Mouse (Mus musculus) heart, postnatal 10 days (tissue): ENCODE results near the gene Ero1l. TPM values are rescaled to one million over a fixed set of nuclear protein-coding genes. Genes with fewer than 3 reads are reported as not detected.

Experiments used
- DNase-seq, 2 experiments: peaks; one replicate each; pipeline ENCODE4 v3.0.0; 2021
- intact Hi-C: fragments of 180-260 bp; cut with DNase I; formaldehyde crosslinking; loops from one replicate; pipeline ENCODE4 v1.15.1; 2025
- total RNA-seq, 2 experiments: library from RNA; stranded (reverse); gene quantifications; 2 replicates each; pipeline ENCODE4 v1.2.3; 2021

Gene Ero1l
- total RNA-seq, 2 experiments from 2014 or later, result 24.9 to 26.8 TPM

DNA sequence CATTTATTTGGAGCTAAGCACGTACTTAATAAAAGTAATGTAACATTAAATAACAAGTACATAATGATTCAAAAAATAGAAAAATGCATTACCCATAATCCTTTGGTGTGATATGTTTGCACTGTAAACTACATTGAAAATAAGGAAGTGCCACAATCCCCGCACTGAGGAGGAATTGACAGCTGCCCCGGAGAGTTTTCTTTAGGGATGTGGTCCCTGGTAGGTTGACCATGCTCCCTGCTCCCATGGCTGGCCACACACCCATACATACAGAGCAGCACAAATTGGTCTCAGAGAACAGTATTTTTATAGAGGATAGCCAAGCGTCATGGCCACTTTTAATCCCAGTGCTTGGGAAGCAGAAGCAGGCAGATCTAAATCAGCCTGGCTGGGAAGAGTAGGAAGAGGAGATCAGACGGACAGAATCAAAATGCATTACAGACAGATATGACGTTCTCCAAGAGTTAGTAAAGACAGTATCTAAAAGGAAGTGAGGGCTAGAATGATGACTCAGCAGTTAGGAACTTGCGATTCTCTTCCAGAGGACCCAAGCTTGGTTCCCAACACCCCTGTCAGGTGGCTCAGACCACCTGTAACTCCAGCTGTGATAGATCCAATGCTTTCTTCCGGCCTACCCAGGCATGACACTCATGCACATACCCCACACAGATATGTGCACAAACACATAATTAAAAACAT is 10.8 kb downstream of the Ero1l start:
- no peak for DNase-seq

DNA sequence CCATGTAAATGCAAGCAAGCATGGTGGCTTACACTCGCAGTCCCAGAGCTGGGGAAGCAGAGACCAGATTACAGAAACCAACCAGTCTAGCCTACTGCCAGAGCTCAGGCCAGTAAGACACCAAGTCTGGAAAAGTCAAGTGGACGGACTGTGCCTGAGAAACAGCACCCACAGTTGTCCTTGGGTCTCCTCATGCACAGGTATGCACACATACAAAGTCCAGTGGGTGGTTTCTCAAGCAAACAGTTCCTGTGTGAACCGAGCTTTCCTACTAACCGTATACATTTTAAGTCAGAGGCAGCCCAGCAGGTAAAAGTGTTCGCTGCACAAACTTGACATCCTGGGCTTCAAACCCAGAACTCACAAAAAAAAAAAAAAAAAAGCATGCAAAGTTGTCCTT is 12.7 kb downstream of the Ero1l start:
- no peak for DNase-seq
- intact Hi-C loops, result no loop called here

More for the DNA sequence above, 10.8 kb downstream of the Ero1l start:
- intact Hi-C loops, result no loop called here

DNA sequence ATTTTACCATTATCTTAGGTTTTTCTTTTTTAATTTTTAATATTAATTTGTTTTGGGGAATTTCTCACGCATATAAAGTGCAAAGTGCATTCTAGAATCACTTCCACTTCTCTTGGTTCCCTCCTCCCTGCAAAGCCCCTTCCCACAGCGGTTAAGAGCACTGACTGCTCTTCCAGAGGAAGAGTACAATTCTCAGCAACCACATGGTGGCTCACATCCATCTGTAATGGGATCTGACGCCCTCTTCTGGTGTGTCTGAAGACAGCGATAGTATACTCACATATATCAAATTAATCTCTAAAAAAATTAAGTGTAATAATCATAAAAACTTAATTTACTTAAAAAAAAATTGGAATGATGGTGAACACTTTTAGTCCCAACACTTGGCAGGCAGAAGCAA is 14.2 kb downstream of the Ero1l start:
- intact Hi-C loops, result loop anchor here (5.0 kb wide), 1 partner anchor 82 kb away; the partner anchor contains the start of gene Txndc16
- DNase-seq, result no peak

DNA sequence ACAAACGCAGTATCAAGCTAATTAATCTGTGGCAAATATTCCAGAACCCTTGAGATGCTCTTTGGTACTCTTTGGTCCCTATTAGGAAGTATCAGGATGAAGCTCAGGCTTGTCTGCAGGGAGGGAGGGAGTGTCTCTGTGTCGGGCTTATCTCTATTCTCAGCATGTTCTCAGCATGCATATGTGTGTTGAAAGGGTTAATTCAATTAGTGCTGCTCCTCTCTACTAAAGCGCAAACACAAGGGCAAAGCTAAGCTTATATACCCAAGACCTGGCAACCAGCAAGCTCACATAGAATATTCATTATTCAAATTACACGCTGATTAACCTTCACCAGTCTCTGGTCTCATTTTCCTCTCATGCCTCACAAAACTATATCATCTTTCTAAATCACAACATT is 14.6 kb downstream of the Ero1l start:
- intact Hi-C loops, result loop anchor here (5.0 kb wide), 1 partner anchor 82 kb away; the partner anchor contains the start of gene Txndc16
- DNase-seq, result no peak

DNA sequence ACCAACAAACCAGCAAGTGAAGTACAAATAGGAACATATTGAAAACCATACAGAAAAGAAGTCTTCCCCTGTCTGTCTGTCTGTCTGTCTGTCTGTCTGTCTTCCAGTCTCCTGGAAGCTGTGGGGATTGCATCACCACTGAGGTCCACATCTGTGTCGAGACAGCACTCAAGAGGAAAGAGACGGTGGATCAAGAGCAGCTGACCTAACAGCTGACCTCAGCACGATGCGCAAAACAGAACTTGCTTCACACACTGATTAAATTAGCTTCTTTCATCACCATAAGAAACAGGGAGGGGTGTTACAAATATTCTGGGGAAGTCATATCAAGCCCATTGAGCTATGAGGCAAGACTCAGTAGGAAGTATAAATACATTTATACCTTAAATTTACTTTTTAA is 27.0 kb downstream of the Ero1l start:
- intact Hi-C loops, result no loop called here
- no peak for DNase-seq

DNA sequence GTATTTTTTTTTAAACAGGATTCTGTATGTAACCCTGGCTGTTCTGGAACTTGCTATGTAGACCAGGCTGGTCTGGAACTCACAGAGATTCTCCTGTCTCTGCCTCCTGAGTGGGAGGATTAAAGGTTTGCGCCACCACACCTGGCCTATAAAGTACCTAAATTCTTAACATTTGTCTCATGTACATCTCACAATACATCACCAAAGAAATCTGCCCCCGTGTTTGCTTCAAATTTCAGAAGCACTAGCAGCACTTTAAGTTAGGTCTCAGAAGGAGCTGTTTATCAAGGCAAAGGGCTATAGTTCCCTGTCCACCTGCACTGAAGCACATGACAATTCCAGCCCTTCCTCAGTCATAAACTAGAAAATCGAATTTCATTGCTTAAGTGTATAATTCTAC is 36.5 kb downstream of the Ero1l start:
- intact Hi-C loops, result no loop called here
- no peak for DNase-seq

DNA sequence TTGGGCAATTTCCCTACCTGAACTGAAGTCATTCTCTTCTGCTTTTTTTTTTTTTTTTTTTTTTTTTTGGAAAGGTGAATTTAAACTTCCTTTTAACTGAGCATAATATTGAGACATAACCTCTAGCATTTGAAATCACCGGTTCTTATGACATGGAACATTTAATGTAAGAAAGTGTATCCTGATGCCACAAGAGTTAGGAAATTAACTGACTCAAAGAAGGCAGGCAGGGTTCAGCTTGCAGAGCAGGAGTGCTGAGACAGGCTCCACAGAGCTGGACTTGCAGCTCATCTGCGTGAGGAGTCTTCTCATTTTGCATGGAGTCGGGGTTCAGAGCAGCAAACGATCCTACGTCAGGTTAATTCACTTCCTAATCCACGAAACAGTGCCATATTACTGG is 42.8 kb downstream of the Ero1l start:
- intact Hi-C loops, result no loop called here
- DNase-seq, result no peak

DNA sequence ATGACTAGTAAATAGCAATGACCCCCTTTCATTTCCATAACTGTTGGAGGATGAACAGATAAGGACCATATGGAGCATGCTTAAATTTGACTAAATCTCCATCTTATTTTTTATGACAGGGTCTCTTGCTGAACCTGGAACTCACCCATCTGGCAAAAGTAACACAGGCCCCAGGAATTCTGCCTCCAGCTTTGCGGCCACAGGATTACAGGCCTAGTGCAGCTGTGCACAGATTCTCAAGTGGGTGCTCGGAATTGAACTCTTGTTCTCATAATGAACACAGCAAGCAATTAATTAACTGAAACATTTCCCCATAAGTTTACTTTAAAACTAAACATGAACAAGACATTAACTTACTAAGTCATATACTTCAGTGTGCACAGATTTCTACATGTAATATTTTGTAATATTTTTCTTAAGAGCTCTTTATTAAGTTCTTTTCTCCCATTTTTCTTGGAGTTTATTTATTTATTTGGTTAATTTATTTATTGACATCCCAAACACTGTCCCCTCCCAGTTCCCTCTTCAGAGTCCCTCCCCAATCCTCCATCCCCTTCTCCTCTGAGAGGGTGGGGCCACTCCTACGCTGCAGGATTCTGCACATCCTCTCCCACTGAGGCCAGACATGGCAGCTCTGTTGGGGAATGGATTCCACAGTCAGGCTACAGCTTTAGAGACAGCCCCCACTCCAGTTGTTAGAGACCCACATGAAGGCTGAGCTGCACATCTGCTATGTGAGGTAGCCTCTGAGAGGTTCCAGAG is 54.6 kb downstream of the Ero1l start:
- no peak for DNase-seq
- intact Hi-C loops, result no loop called here

DNA sequence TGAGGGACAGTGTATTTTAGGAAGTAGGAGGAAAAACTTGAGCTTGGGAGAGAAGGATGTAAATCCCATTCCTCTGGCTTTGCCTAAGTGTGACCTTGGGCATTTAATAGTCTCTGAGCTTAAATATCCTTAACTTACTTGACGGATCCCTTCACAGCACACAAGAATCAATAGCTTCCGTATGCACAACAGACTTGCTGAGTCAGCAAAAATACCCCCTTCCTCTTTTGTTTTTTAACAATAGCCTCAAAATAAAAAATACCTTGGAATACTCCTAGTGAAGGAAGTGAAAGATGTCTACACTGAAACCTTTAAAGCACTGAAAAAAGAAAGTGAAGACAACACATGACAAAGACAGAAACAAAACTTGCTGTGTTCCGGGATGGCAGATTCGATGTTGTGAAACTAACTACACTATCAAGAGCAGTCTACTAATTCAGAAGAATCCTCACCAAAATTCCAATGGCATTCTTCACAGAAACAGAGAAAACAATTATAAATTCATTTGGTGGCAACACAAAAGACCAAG is 67.0 kb downstream of the Ero1l start:
- intact Hi-C loops, result no loop called here
- no peak for DNase-seq

DNA sequence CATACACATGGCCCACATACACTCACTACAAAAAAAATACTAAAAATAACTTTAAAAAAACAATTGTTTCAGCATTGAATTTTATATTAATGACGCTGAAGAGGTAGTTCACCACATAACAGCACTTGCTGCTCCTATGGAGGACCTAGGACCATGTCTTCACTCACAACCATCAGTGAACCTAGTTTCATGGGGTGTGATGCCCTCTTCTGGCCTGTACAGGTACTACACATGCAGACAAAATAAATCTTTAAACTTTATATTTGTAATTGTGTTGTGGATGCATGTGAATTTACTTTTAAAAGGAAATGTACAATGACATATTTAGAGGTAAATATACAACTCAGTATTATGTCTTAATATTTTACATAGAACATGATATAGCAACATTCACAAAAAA is 77.0 kb downstream of the Ero1l start:
- DNase-seq, result no peak
- intact Hi-C loops, result no loop called here

DNA sequence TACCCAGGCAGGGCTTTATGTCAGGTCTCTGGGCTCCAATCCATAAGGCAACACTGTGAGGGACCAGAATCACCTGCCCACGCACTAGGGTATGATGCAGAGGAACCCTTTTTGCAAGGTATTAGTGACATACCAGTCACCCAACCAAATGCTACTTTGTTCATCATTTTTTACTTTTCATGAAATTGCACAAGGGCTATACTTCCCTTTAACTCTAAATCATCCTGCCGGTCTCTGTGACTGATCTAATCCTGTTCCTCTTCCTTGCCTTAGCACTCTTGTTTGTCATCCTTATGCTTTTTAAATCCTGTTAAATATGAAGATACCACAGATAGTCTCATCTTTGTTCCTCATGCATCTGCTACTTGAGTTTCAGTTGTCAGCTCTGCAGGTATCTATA is 79.5 kb downstream of the Ero1l start:
- intact Hi-C loops, result no loop called here
- no peak for DNase-seq

Other genes with a start within 250 kb of the Ero1l start
- gene Gpr137c, start 99.1 kb downstream of the Ero1l start, total RNA-seq, result 1 to 10 TPM; 2.8 to 3.0 TPM
- 10 to 100 TPM; 13.3 to 14.7 TPM for gene Txndc16, start 98.4 kb downstream of the Ero1l start, total RNA-seq
- 100 to 1,000 TPM; 119 to 121 TPM for gene Psmc6, start 11.0 kb upstream of the Ero1l start, total RNA-seq
- gene Styx, start 32.3 kb upstream of the Ero1l start, total RNA-seq, result 10 to 100 TPM; 37.3 to 51.1 TPM
- 10 to 100 TPM; 10.0 to 10.6 TPM for gene Gnpnat1, start 86.1 kb upstream of the Ero1l start, total RNA-seq
- gene Fermt2, start 211.3 kb upstream of the Ero1l start, total RNA-seq, result 100 to 1,000 TPM; 301 to 312 TPM